Mouse (Mus musculus) lung, adult 2 months (tissue): ENCODE measurements around the gene Fbrs.
"Not testable (repeated sequence)": the region's sequence is repeated elsewhere in the genome, so short reads cannot be mapped to it uniquely, and the experiment has no call there.

Experiments
- CTCF ChIP-seq: fragments of 200-500 bp; IDR thresholded peaks from 2 replicates; pipeline ENCODE4 v1.5.1; 2011; ENCODE audit warnings: mild to moderate bottlenecking, low read length, control low read depth; ENCODE audit not compliant: insufficient read depth
- POLR2A ChIP-seq: fragments of 200-500 bp; IDR thresholded peaks from 2 replicates; pipeline ENCODE4 v1.6.1; 2011; ENCODE audit warnings: low read depth, mild to moderate bottlenecking, control low read depth, low read length, borderline replicate concordance; ENCODE audit errors: extremely low read depth

GRCm38 (mm10) chr7:127465670-127466069, 13.3 kb upstream of the Fbrs start:
- not testable (repeated sequence) for TF ChIP-seq CTCF, POLR2A
